Mouse (Mus musculus) thymus, adult 2 months (tissue): ENCODE measurements around the gene Pkdrej.

Experiments used
- CTCF ChIP-seq: fragments of 200-500 bp; IDR thresholded peaks from 2 replicates; pipeline ENCODE4 v1.5.1; 2012; ENCODE audit warnings: mild to moderate bottlenecking, control low read depth, low read length, moderate library complexity, borderline replicate concordance; ENCODE audit not compliant: control insufficient read depth, poor library complexity, insufficient read depth; ENCODE audit errors: extremely low read depth
- POLR2A ChIP-seq: fragments of 200-500 bp; IDR thresholded peaks from 2 replicates; pipeline ENCODE4 v1.6.1; 2012; ENCODE audit warnings: mild to moderate bottlenecking, low read length, control low read depth, moderate library complexity; ENCODE audit not compliant: control insufficient read depth, poor library complexity, insufficient read depth; ENCODE audit errors: extremely low read depth

DNA sequence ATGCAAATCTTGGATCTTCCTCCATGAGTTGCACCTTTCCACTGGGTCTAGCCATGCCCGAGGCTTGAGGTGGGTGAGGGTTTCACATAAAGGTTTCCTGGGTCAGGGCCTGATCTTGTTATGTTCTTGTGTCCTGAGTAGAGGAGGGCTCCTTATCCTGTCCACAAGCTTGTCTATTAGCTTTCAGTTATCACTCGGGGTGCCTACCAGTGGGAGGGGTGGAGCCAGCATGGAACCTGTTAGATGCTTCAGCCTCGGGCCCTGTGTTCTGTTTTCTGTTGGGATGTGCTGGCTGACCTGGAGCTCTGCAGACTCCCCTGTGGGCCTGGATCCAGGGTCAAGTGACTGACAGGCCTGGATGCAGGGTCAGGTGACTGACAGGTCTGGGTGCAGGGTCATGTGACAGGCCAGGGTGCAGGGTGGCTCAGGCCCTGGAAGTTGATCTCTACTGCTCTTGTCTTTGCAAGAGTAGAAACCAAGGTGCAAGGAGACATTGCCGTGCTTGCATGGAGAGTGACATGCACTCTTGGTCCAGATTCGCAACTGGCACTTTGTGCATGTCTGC is 20.3 kb upstream of the Pkdrej start:
- TF ChIP-seq POLR2A: no peak
- no peak for TF ChIP-seq CTCF
